Mouse (Mus musculus) liver, adult 2 months (tissue): ENCODE data around the gene Pnrc2. TPM values are rescaled to one million over a fixed set of nuclear protein-coding genes. Genes with fewer than 3 reads are reported as not detected.
A peak's percentile ranks its signal among the peaks of the same experiment; 100 is the strongest.

Experiments
- DNase-seq: peaks from one replicate; pipeline ENCODE4 v3.0.0-alpha.2; 2011; ENCODE audit warnings: low read depth, low spot score; ENCODE audit errors: extremely low read depth
- H3K27ac ChIP-seq: fragments of 200-500 bp; replicated peaks from 2 replicates; pipeline ENCODE4 v1.5.1; 2012; ENCODE audit warnings: low read depth, mild to moderate bottlenecking, control low read depth, inconsistent platforms, low read length; ENCODE audit not compliant: insufficient read depth
- H3K27me3 ChIP-seq: fragments of 200-500 bp; 2 replicates; pipeline ENCODE4 v1.6.1; 2012; ENCODE audit warnings: mild to moderate bottlenecking, moderate library complexity, low read length, inconsistent platforms; ENCODE audit not compliant: control insufficient read depth, insufficient read depth
- H3K36me3 ChIP-seq: fragments of 200-500 bp; 2 replicates; pipeline ENCODE4 v1.6.1; 2012; ENCODE audit warnings: low read length, inconsistent platforms; ENCODE audit not compliant: control insufficient read depth, insufficient read depth
- H3K4me1 ChIP-seq: fragments of 200-500 bp; 2 replicates; pipeline ENCODE4 v1.6.1; 2011; ENCODE audit warnings: low read length; ENCODE audit not compliant: control insufficient read depth, insufficient read depth
- H3K4me3 ChIP-seq: fragments of 200-500 bp; 2 replicates; pipeline ENCODE4 v1.5.1; 2011; ENCODE audit warnings: low read depth, mild to moderate bottlenecking, control low read depth, low read length, moderate library complexity; ENCODE audit not compliant: insufficient read depth
- H3K79me2 ChIP-seq: fragments of 200-500 bp; 2 replicates; pipeline ENCODE4 v1.6.1; 2012; ENCODE audit warnings: inconsistent platforms, mild to moderate bottlenecking, low read length, moderate library complexity; ENCODE audit not compliant: control insufficient read depth, insufficient read depth
- H3K9ac ChIP-seq: fragments of 200-500 bp; 2 replicates; pipeline ENCODE4 v1.6.1; 2012; ENCODE audit warnings: low read depth, mild to moderate bottlenecking, control low read depth, inconsistent platforms, low read length
- CTCF ChIP-seq: fragments of 200-500 bp; IDR thresholded peaks from 2 replicates; pipeline ENCODE4 v1.5.1; 2011; ENCODE audit warnings: low read depth, low read length, control low read depth
- POLR2A ChIP-seq: fragments of 200-500 bp; IDR thresholded peaks from 2 replicates; pipeline ENCODE4 v1.6.1; 2011; ENCODE audit warnings: low read length, control low read depth; ENCODE audit not compliant: insufficient read depth; ENCODE audit errors: extremely low read depth
- WGBS: fragments of 180-500 bp; shearing (Covaris S2); methylation state at CpG from one replicate; pipeline ENCODE4 v1.1.7; 2018; 5-methylcytosine and 5-hydroxymethylcytosine counted together
- polyA plus RNA-seq: library from polyadenylated mRNA; depleted of rRNA; stranded (reverse); fragments of >200 nt; gene quantifications from 2 replicates; pipeline ENCODE4 v1.2.3, GENCODE M21; 2012
- total RNA-seq: library from RNA; depleted of rRNA; stranded (reverse); fragments of >200 nt; gene quantifications from 2 replicates; pipeline ENCODE4 v1.2.3, GENCODE M21; 2014

The Pnrc2 gene
- total and polyA plus RNA-seq, 2 experiments: 6.7 to 56.5 TPM

GRCm38 (mm10) chr4:135918635-135919279 is 45.1 kb upstream of the Pnrc2 start:
- no peaks in the 10 kb centered on the region for H3K79me2 ChIP-seq
- DNase-seq: no peak
- 0 out of 2 replicates have a peak, but pooled peaks cover 2% of the 10 kb centered on the region for H3K36me3 ChIP-seq
- no peak overlapping the region for H3K4me3 ChIP-seq
- TF ChIP-seq CTCF: no peak
- TF ChIP-seq POLR2A: no peak
- 73% methylated on average over 13 of the region's 13 CpGs for WGBS
- H3K27ac ChIP-seq: peak overlapping the region; percentile 47
- H3K4me1 ChIP-seq: peaks cover 3% of the 10 kb centered on the region; the same call in 1 of the 2 replicates
- no peaks in the 10 kb centered on the region for H3K27me3 ChIP-seq
- H3K9ac ChIP-seq: 0 out of 2 replicates have a peak overlapping the region, but pooled peaks have one; percentile 3

GRCm38 (mm10) chr4:135913433-135913832 is 39.8 kb upstream of the Pnrc2 start:
- TF ChIP-seq POLR2A (no peak), CTCF (no peak)
- WGBS: 53% methylated on average over 4 of the region's 4 CpGs
- Histone ChIP-seq H3K4me3 (peak overlapping the region; percentile 43; the same call in 1 of the 2 replicates), H3K36me3 (no peaks in the 10 kb centered on the region), H3K27ac (peak overlapping the region; percentile 58; the same call in 1 of the 2 replicates), H3K4me1 (no peaks in the 10 kb centered on the region; the same call in 1 of the 2 replicates), H3K27me3 (no peaks in the 10 kb centered on the region), H3K9ac (no peak overlapping the region), H3K79me2 (no peaks in the 10 kb centered on the region)
- no peak for DNase-seq

DNA sequence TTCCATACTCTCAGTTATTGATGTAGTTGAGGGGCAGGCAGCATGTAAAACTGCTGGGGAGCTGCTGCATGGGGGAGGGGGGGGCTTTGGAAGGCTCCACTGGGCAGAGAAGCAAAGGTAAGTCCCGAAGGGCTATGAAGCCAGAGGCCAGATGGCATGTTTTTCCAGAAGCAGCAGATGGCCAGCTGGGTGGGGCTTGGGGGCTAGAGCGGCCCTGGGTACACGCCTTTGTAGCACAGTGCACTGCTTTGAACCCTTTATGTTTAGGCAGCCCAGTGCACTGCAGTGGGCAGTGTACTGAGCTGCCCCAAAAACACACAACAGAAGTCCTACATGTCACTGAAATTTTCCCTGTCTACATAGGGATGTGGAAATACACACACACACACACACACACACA is 39.2 kb upstream of the Pnrc2 start:
- no peak for DNase-seq
- peak overlapping the region; percentile 37 for H3K9ac ChIP-seq
- WGBS: 80% methylated on average over 3 of the region's 3 CpGs
- H3K27me3 ChIP-seq: no peaks in the 10 kb centered on the region
- H3K27ac ChIP-seq: peak overlapping the region; percentile 58; the same call in 1 of the 2 replicates
- H3K79me2 ChIP-seq: no peaks in the 10 kb centered on the region
- TF ChIP-seq CTCF (no peak), POLR2A (no peak)
- no peaks in the 10 kb centered on the region; the same call in 1 of the 2 replicates for H3K4me1 ChIP-seq
- peak overlapping the region; percentile 43 for H3K4me3 ChIP-seq
- H3K36me3 ChIP-seq: no peaks in the 10 kb centered on the region

DNA sequence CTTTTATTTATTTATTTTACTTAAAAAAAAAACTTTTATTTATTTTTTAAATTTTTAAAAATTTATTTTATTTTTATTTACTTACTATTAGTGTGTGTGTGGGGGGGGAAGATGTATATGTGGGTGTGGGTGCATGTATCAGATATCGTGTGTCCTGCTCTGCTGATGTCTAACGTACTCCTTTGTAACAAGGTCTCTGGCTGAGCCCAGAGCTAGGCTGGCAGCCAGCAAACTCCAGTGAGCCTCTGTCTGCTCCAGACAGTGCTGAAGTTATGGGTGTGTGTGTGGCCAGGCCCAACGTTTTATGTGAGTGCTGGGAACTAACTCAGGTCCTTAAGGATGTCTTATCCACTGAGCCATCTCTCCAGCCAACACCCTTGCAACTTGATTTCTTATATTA is 38.5 kb upstream of the Pnrc2 start:
- H3K27me3 ChIP-seq: no peaks in the 10 kb centered on the region
- TF ChIP-seq CTCF (no peak), POLR2A (no peak)
- WGBS: 71% methylated on average over 3 of the region's 3 CpGs
- H3K9ac ChIP-seq: peak overlapping the region; percentile 37; the same call in 1 of the 2 replicates
- no peak for DNase-seq
- H3K27ac ChIP-seq: peak overlapping the region; percentile 58
- H3K4me3 ChIP-seq: peak overlapping the region; percentile 47; the same call in 1 of the 2 replicates
- H3K4me1 ChIP-seq: no peaks in the 10 kb centered on the region; the same call in 1 of the 2 replicates
- no peaks in the 10 kb centered on the region for H3K79me2 ChIP-seq
- no peaks in the 10 kb centered on the region for H3K36me3 ChIP-seq

GRCm38 (mm10) chr4:135911531-135911930 is 37.9 kb upstream of the Pnrc2 start:
- H3K4me1 ChIP-seq: no peaks in the 10 kb centered on the region; the same call in 1 of the 2 replicates
- 72% methylated on average over 7 of the region's 7 CpGs for WGBS

More at GRCm38 (mm10) chr4:135911531-135911930, 37.9 kb upstream of the Pnrc2 start:
- DNase-seq: peak; percentile 26
- Histone ChIP-seq H3K36me3 (no peaks in the 10 kb centered on the region), H3K4me3 (peak overlapping the region; percentile 47), H3K27me3 (no peaks in the 10 kb centered on the region), H3K9ac (peak overlapping the region; percentile 24), H3K79me2 (no peaks in the 10 kb centered on the region), H3K27ac (peak overlapping the region; percentile 72)
- 0 out of 2 replicates have a peak, but pooled peaks have one; percentile 27 for TF ChIP-seq POLR2A
- TF ChIP-seq CTCF: no peak
